Mouse (Mus musculus) MEL (cell line): ENCODE data around the gene Mmgt1.

Experiments
- CHD2 ChIP-seq: IDR thresholded peaks from 2 replicates; pipeline ENCODE4 v1.6.1; 2011; ENCODE audit warnings: low read length, improper control_type of control experiment
- CTCF ChIP-seq, 3 experiments: IDR thresholded peaks in 2 of 3; conservative IDR thresholded peaks in 1 of 3; 2 replicates each; pipeline ENCODE4 v1.5.1; 2011 to 2012; ENCODE audit warnings: low read length in 3 of 3, low read depth in 2 of 3, mild to moderate bottlenecking in 2 of 3, improper control_type of control experiment in 1 of 3, inconsistent platforms in 1 of 3, mixed read lengths in 1 of 3, moderate library complexity in 1 of 3; ENCODE audit not compliant: control insufficient read depth in 1 of 3, insufficient read depth in 1 of 3, poor library complexity in 1 of 3, severe bottlenecking in 1 of 3
- EP300 ChIP-seq, 2 experiments: IDR thresholded peaks; 2 replicates each; pipeline ENCODE4 v1.6.1; 2011; ENCODE audit warnings: improper control_type of control experiment in 2 of 2, low read length in 2 of 2, low read depth in 1 of 2, mild to moderate bottlenecking in 1 of 2
- MAZ ChIP-seq: IDR thresholded peaks from 2 replicates; pipeline ENCODE4 v1.6.1; 2012; ENCODE audit warnings: low read depth, mild to moderate bottlenecking, inconsistent platforms, low read length, improper control_type of control experiment
- MEF2A ChIP-seq: IDR thresholded peaks from 2 replicates; pipeline ENCODE4 v1.6.1; 2014; ENCODE audit warnings: low read depth, mild to moderate bottlenecking, inconsistent platforms, low read length, improper control_type of control experiment; ENCODE audit not compliant: poor library complexity, insufficient replicate concordance, severe bottlenecking; ENCODE audit errors: extremely low read depth
- POLR2A ChIP-seq, 2 experiments: IDR thresholded peaks; 2 replicates each; pipeline ENCODE4 v1.6.1; 2011 to 2012; ENCODE audit warnings: low read length in 2 of 2, mild to moderate bottlenecking in 2 of 2, control low read depth in 1 of 2, improper control_type of control experiment in 1 of 2, low read depth in 1 of 2, moderate library complexity in 1 of 2; ENCODE audit not compliant: control insufficient read depth in 1 of 2, insufficient read depth in 1 of 2, poor library complexity in 1 of 2
- USF1 ChIP-seq: IDR thresholded peaks from 2 replicates; pipeline ENCODE4 v1.6.1; 2014; ENCODE audit warnings: low read depth, mild to moderate bottlenecking, inconsistent platforms, low read length, improper control_type of control experiment, moderate library complexity

GRCm38 (mm10) chrX:56572465-56572864 lies 25.4 kb downstream of the Mmgt1 start:
- TF ChIP-seq MAZ (no peak), POLR2A (IDR thresholded peaks at IDR 0.05; ENCODE audit: control insufficient read depth in 1 of 2, insufficient read depth in 1 of 2, low read depth in 1 of 2, low read length in 2 of 2, poor library complexity in 1 of 2) (no peak), MEF2A (no peak), CHD2 (no peak), CTCF (IDR thresholded peaks at IDR 0.05 in 2 of 3, conservative IDR thresholded peaks at IDR 0.05 in 1 of 3; ENCODE audit: control insufficient read depth in 1 of 3, insufficient read depth in 1 of 3, low read depth in 2 of 3, low read length in 3 of 3, poor library complexity in 1 of 3, severe bottlenecking in 1 of 3) (peak; percentile 47 to 71 (median 63)), USF1 (no peak), EP300 (IDR thresholded peaks at IDR 0.05; ENCODE audit: low read depth in 1 of 2, low read length in 2 of 2) (no peak)
